Mouse (Mus musculus) mouse embryonic stem cell (cell line): ENCODE measurements around the gene Slamf6.
"Not testable (repeated sequence)": the region's sequence is repeated elsewhere in the genome, so short reads cannot be mapped to it uniquely, and the experiment has no call there.

Experiments
- in situ Hi-C, 2 experiments: fragments of 300-500 bp; cut with MboI; formaldehyde crosslinking; loops; 1 replicate in 1 of 2; 3 replicates in 1 of 2; pipeline ENCODE4 v1.14.3; 2019 to 2020; ENCODE audit warnings: low sequenced_read_pairs in 2 of 2, low pct_unique_long_range_greater_than_20kb in 1 of 2, mixed read lengths in 1 of 2; ENCODE audit not compliant: unreplicated experiment in 1 of 2

Gene Slamf6

DNA sequence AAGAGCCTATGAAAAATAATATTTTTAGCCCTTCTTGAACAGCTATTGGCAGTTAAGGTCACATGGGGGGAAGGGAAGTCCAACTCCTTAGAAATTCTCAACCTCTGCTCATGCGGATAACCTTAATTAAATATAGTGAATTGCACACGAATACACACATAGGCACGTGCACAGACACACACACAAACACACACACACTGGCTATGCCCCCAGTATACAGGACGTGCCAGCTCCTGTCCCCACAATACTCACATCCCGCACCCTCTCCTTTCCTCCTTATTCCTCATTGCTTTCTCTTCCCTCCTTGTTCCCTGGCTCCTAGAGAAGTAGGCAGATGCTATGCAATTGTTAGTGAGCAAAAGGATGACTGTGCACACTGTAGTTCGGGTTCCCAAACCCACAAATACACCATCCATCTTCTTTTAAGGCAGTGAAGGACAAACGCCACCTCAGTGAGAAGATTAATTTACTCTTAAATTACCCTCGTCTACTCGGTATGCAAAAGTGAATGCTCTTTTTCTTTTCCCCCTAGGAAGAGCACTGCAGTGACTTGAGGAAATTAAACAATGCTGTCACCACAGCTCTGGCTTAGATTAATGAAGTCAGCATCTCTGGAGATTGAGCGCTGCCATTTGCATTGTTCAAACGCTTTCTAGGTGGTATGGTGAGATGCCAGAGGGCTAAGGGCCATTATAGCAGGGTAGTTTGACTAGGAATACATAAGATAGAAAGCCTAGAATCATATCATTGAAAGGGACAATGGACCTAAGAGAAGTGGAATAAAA lies 31.0 kb downstream of the Slamf6 start:
- in situ Hi-C loops: no loop called here

DNA sequence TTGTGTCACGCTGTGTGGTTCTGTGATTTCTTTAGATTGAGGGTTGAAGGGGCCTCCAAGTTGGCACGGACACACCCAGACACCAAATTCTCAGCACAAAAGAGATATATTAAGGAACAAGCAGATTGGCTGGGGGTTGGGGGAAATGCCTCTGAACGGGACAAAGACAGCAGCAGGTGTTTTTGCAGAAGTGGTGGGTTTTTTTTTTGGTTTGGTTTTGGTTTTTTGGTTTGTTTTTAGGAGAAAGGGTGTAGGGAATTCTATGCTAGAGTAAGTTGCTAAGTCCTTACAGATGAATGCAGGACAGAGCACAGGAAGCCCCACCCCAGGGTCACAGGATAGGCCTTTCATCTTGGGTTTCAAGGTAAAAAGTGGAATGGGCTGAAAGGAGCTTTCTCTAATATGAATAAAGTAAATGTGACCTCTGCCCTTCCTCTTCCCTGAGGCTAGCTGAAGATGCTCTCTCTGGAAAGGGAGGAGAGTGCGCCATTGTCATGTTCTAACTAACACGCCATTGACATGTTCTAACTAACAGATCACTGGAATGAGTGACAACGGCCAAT lies 31.7 kb downstream of the Slamf6 start:
- in situ Hi-C loops: no loop called here

GRCm38 (mm10) chr1:171955071-171955470 lies 37.8 kb downstream of the Slamf6 start:
- in situ Hi-C loops: no loop called here

- in situ Hi-C loops: no loop called here
Observed at GRCm38 (mm10) chr1:171957411-171957810, 40.1 kb downstream of the Slamf6 start.

DNA sequence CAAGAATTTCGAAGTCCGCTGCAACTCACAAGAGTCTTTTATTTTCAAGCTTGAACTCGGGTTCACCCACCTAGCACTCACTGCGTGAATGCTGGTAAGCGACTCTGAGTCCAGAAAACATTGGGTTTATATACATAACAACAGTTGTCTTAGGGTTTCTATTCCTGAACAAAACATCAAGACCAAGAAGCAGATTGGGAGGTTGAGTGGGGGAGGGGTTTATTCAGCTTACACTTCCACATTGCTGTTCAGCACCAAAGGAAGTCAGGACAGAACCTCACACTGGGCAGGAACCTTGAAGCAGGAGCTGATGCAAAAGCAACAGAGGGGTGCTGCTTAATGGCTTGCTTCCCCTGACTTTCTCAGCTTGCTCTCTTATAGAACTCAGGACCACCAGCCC lies 43.4 kb downstream of the Slamf6 start:
- in situ Hi-C loops: no loop called here

DNA sequence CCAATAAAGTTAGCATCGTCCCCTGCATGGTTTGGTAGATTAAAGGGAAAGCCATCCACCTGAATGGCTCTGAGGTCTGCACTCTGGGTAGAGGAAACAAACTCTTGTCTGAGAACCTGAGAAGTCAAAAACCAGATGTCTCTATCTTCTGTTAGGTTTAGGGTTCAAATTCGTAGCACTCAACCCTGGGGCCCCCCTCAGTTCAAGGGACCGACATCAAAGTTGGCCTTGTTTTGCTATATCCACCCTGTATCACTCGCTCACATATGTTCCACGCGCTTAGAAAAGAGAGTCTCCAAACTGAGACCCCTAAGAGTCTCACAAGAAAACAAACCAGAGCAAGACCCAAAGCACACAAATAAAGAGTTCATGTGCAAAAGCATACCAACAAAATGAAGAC lies 44.4 kb downstream of the Slamf6 start:
- in situ Hi-C loops: no loop called here

GRCm38 (mm10) chr1:171963613-171964012 lies 46.3 kb downstream of the Slamf6 start:
- in situ Hi-C loops: no loop called here

- in situ Hi-C loops: no loop called here
Observed at GRCm38 (mm10) chr1:171966054-171966790, 48.9 kb downstream of the Slamf6 start.

- in situ Hi-C loops: no loop called here
Observed at GRCm38 (mm10) chr1:171969221-171969620, 51.9 kb downstream of the Slamf6 start.

DNA sequence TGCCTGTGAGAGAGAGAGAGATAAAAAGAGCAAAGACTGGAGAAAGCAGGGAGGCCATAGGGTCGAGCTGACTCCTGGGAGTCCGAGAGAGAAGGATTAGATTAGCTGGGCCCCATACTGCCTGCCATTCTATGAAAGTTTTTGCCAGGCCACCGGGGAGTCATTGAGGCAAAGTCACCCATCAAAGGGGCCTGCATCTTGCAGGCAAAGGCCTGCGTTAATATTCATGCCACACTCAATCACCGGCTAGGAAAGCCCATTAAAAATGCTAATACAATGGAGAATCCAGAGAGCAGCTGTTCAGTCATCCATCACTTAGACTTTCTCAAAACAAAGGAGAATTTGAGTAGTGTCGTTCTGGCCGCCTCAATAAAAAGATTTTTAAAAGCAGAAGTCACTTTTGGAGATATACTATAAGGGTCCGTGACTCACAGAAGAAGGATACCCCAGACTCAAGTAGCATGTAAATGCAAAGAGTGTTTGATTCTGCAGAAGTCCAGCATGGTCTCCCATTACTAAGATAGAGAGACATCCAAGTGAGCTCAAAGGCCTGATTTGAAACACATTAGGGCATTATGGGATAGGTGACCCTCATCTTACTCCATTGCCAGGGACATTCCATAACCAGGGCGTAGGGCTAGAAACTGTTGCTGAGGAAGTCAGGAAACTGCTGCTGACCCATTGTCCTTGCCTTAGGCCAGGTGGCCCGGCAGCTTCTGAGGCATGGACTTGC lies 53.7 kb downstream of the Slamf6 start:
- in situ Hi-C loops: no loop called here

DNA sequence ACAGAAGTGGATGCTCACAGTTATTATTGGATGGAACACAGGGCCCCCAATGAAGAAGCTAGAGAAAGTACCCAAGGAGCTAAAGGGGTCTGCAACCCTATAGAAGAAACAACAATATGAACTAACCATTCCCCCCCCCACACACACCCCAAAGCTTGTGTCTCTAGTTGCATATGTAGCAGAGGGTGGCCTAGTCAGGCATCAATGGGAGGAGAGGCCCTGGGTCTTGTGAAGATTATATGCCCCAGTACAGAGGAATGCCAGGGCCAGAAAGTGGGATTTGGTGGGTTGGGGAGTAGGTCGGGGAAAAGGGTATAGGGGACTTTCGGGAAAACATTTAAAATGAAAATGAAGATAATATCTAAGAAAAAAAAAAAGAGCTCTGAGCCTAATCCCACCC lies 57.0 kb downstream of the Slamf6 start:
- in situ Hi-C loops: not testable (repeated sequence)

- in situ Hi-C loops: loop anchor here in 1 of 2 experiments (25.0 kb wide), 1 partner anchor 363 kb away; the partner anchor contains the start of gene Ly9
Observed at GRCm38 (mm10) chr1:171975377-171975776, 58.1 kb downstream of the Slamf6 start.

GRCm38 (mm10) chr1:171975831-171976230 lies 58.5 kb downstream of the Slamf6 start:
- in situ Hi-C loops: loop anchor here in 1 of 2 experiments (25.0 kb wide), 1 partner anchor 364 kb away; the partner anchor contains the start of gene Ly9

- in situ Hi-C loops: loop anchor here in 1 of 2 experiments (25.0 kb wide), 1 partner anchor 365 kb away; the partner anchor contains the start of gene Ly9
Observed at GRCm38 (mm10) chr1:171976826-171977539, 59.7 kb downstream of the Slamf6 start.

GRCm38 (mm10) chr1:171977891-171978290 lies 60.6 kb downstream of the Slamf6 start:
- in situ Hi-C loops: loop anchor here in 1 of 2 experiments (25.0 kb wide), 1 partner anchor 366 kb away; the partner anchor contains the start of gene Ly9

- in situ Hi-C loops: loop anchor here in 1 of 2 experiments (25.0 kb wide), 1 partner anchor 368 kb away; the partner anchor contains the start of gene Ly9
Observed at GRCm38 (mm10) chr1:171979969-171980730, 62.8 kb downstream of the Slamf6 start.

DNA sequence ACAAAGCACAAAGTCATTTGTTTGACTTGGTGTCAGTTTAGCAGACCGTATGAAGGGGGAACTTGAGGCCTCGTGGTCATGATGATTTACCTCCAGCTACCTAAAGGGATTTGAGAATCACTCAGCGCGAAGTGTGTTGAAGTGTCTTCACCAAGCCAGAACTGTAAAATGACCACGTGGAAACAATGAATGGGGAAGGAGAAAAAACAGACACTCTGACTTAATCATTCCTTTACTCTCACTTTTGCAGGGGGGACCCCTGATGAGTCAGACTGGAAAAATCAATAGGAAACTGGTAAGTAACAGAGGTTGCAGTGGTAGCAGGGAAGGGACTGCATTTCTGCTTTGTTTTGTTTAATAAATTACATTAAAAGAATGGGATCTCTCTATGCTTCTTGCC lies 64.9 kb downstream of the Slamf6 start:
- in situ Hi-C loops: loop anchor here in 1 of 2 experiments (25.0 kb wide), 1 partner anchor 370 kb away; the partner anchor contains the start of gene Ly9
